Mouse (Mus musculus): ENCODE results near the gene Ccl17.

Ccl17 gene

GRCm38 (mm10) chr8:94789256-94789955 lies 20.8 kb upstream of the Ccl17 start:
- no peak for DNase-seq (ENCODE audit: low spot score)

- DNase-seq (ENCODE audit: low spot score), result no peak
These were observed 15.9 kb upstream of the Ccl17 start for GRCm38 (mm10) chr8:94794368-94794767.

GRCm38 (mm10) chr8:94794782-94795181 lies 15.5 kb upstream of the Ccl17 start:
- no peak for DNase-seq (ENCODE audit: low spot score)

- peak; percentile 59 for DNase-seq (ENCODE audit: low spot score)
These were observed 9.8 kb upstream of the Ccl17 start for GRCm38 (mm10) chr8:94800278-94800968.

GRCm38 (mm10) chr8:94801293-94802095 lies 8.8 kb upstream of the Ccl17 start:
- DNase-seq (ENCODE audit: low spot score), result peak; percentile 67

- DNase-seq (ENCODE audit: low spot score), result no peak
These were observed 7.9 kb upstream of the Ccl17 start for GRCm38 (mm10) chr8:94802375-94802774.

GRCm38 (mm10) chr8:94803551-94803950 lies 6.7 kb upstream of the Ccl17 start:
- DNase-seq (ENCODE audit: low spot score), result no peak

GRCm38 (mm10) chr8:94804546-94805340 lies 5.5 kb upstream of the Ccl17 start:
- no peak for DNase-seq (ENCODE audit: low spot score)

GRCm38 (mm10) chr8:94805811-94806210 lies 4.4 kb upstream of the Ccl17 start:
- DNase-seq (ENCODE audit: low spot score), result no peak

- DNase-seq (ENCODE audit: low spot score), result peak; percentile 57
These were observed 2.7 kb upstream of the Ccl17 start for GRCm38 (mm10) chr8:94807506-94807905.

GRCm38 (mm10) chr8:94808372-94808771 lies 1.9 kb upstream of the Ccl17 start:
- no peak for DNase-seq (ENCODE audit: low spot score)

GRCm38 (mm10) chr8:94810855-94811254 lies 602 bp downstream of the Ccl17 start:
- DNase-seq (ENCODE audit: low spot score), result no peak

GRCm38 (mm10) chr8:94811654-94812053 lies 1.4 kb downstream of the Ccl17 start:
- DNase-seq (ENCODE audit: low spot score), result peak; percentile 62

GRCm38 (mm10) chr8:94812645-94813098 lies 2.4 kb downstream of the Ccl17 start:
- peak; percentile 90 for DNase-seq (ENCODE audit: low spot score)

- peak; percentile 64 for DNase-seq (ENCODE audit: low spot score)
These were observed 4.3 kb downstream of the Ccl17 start for GRCm38 (mm10) chr8:94814556-94814955.

- no peak for DNase-seq (ENCODE audit: low spot score)
These were observed 7.7 kb downstream of the Ccl17 start for GRCm38 (mm10) chr8:94817933-94818332.

- no peak for DNase-seq (ENCODE audit: low spot score)
These were observed 9.5 kb downstream of the Ccl17 start for GRCm38 (mm10) chr8:94819671-94820179.

- DNase-seq (ENCODE audit: low spot score), result no peak
These were observed 10.3 kb downstream of the Ccl17 start for GRCm38 (mm10) chr8:94820553-94820952.

- DNase-seq (ENCODE audit: low spot score), result no peak
These were observed 11.1 kb downstream of the Ccl17 start for GRCm38 (mm10) chr8:94821381-94821780.

GRCm38 (mm10) chr8:94822637-94823560 lies 12.6 kb downstream of the Ccl17 start:
- peak; percentile 84 for DNase-seq (ENCODE audit: low spot score)
